Mouse (Mus musculus) left cerebral cortex, adult 11 months (tissue): Measurements from ENCODE around the gene Nudt16l1.

Experiments
- DNase-seq: peaks from one replicate; pipeline ENCODE4 v3.0.0; 2022; ENCODE audit warnings: low spot score

Nudt16l1 gene

GRCm38 (mm10) chr16:4913783-4914735, 24.5 kb upstream of the Nudt16l1 start:
- DNase-seq: peak; percentile 85

- no peak for DNase-seq
These were observed 22.6 kb upstream of the Nudt16l1 start for GRCm38 (mm10) chr16:4915931-4916330.

GRCm38 (mm10) chr16:4916608-4917007, 22.0 kb upstream of the Nudt16l1 start:
- no peak for DNase-seq

GRCm38 (mm10) chr16:4920556-4920955, 18.0 kb upstream of the Nudt16l1 start:
- DNase-seq: no peak

- DNase-seq: no peak
These were observed 16.1 kb upstream of the Nudt16l1 start for GRCm38 (mm10) chr16:4922481-4922880.

- DNase-seq: no peak
These were observed 14.6 kb upstream of the Nudt16l1 start for GRCm38 (mm10) chr16:4923996-4924395.

- no peak for DNase-seq
These were observed 10.6 kb upstream of the Nudt16l1 start for GRCm38 (mm10) chr16:4927967-4928366.

GRCm38 (mm10) chr16:4928474-4928873, 10.1 kb upstream of the Nudt16l1 start:
- no peak for DNase-seq

- no peak for DNase-seq
These were observed 6.1 kb upstream of the Nudt16l1 start for GRCm38 (mm10) chr16:4932429-4932828.

- DNase-seq: no peak
These were observed 3.1 kb upstream of the Nudt16l1 start for GRCm38 (mm10) chr16:4935430-4935829.

- no peak for DNase-seq
These were observed 2.4 kb upstream of the Nudt16l1 start for GRCm38 (mm10) chr16:4935931-4936703.

- DNase-seq: no peak
These were observed 990 bp upstream of the Nudt16l1 start for GRCm38 (mm10) chr16:4937351-4938190.

GRCm38 (mm10) chr16:4938989-4939388, 428 bp downstream of the Nudt16l1 start:
- DNase-seq: peak; percentile 94

GRCm38 (mm10) chr16:4939412-4939811, 851 bp downstream of the Nudt16l1 start:
- DNase-seq: no peak

GRCm38 (mm10) chr16:4940311-4940850, 1.8 kb downstream of the Nudt16l1 start:
- no peak for DNase-seq

- no peak for DNase-seq
These were observed 2.5 kb downstream of the Nudt16l1 start for GRCm38 (mm10) chr16:4941016-4941415.

- no peak for DNase-seq
These were observed 4.3 kb downstream of the Nudt16l1 start for GRCm38 (mm10) chr16:4942868-4943267.

GRCm38 (mm10) chr16:4943431-4943830, 4.9 kb downstream of the Nudt16l1 start:
- no peak for DNase-seq

GRCm38 (mm10) chr16:4945415-4945814, 6.9 kb downstream of the Nudt16l1 start:
- DNase-seq: no peak

GRCm38 (mm10) chr16:4946155-4946554, 7.6 kb downstream of the Nudt16l1 start:
- no peak for DNase-seq

- no peak for DNase-seq
These were observed 8.8 kb downstream of the Nudt16l1 start for GRCm38 (mm10) chr16:4947378-4947777.

- no peak for DNase-seq
These were observed 18.0 kb downstream of the Nudt16l1 start for GRCm38 (mm10) chr16:4956609-4957008.
